Mouse (Mus musculus) intestine, embryonic 14.5 days (tissue): ENCODE measurements at regions not wholly inside any gene's neighbourhood (a gene's known extent, or its start where the extent isn't known, plus 50 kb on each side); places are given as distances from the start of the nearest gene placed in this dataset.

Experiments used
- ATAC-seq: fragments of 200-750 bp; cut with Nextera tagmentation; replicated peaks from 2 replicates; pipeline ENCODE4 v1.8.0; 2017; ENCODE audit warnings: low read depth, moderate number of reproducible peaks, moderate TSS enrichment, moderate library complexity; ENCODE audit not compliant: low FRiP score, low TSS enrichment
- DNase-seq: peaks from one replicate; pipeline ENCODE4 v3.0.0-alpha.2; 2018; ENCODE audit warnings: low spot score
- H3K27ac ChIP-seq: fragments of 300-500 bp; sonication (generic); 2 replicates; pipeline ENCODE4 v1.5.1; 2014; ENCODE audit warnings: low read depth, mild to moderate bottlenecking, control low read depth
- H3K27me3 ChIP-seq: fragments of 300-500 bp; sonication (generic); replicated peaks from 2 replicates; pipeline ENCODE4 v1.6.1; 2014; ENCODE audit warnings: low read length, control low read depth; ENCODE audit not compliant: control insufficient read depth, insufficient read depth
- H3K36me3 ChIP-seq: fragments of 300-500 bp; sonication (generic); 2 replicates; pipeline ENCODE4 v1.6.1; 2014; ENCODE audit warnings: low read length, control low read depth; ENCODE audit not compliant: control insufficient read depth, insufficient read depth
- H3K4me1 ChIP-seq: fragments of 300-500 bp; sonication (generic); replicated peaks from 2 replicates; pipeline ENCODE4 v1.6.1; 2014; ENCODE audit warnings: low read length, control low read depth, mixed read lengths; ENCODE audit not compliant: control insufficient read depth, insufficient read depth
- H3K4me2 ChIP-seq: fragments of 300-500 bp; sonication (generic); 2 replicates; pipeline ENCODE4 v1.6.1; 2014; ENCODE audit warnings: low read length
- H3K4me3 ChIP-seq: fragments of 300-500 bp; sonication (generic); 2 replicates; pipeline ENCODE4 v1.5.1; 2014; ENCODE audit warnings: low read depth, low read length, control low read depth, mixed read lengths
- H3K9ac ChIP-seq: fragments of 300-500 bp; sonication (generic); 2 replicates; pipeline ENCODE4 v1.6.1; 2014; ENCODE audit warnings: mild to moderate bottlenecking, low read length
- H3K9me3 ChIP-seq: fragments of 300-500 bp; sonication (generic); 2 replicates; pipeline ENCODE4 v1.6.1; 2016; ENCODE audit warnings: low read length, control low read depth; ENCODE audit not compliant: control insufficient read depth
- WGBS: fragments of 180-500 bp; shearing (Covaris S2); extraction: QIAGEN DNeasy Blood & Tissue Kit; methylation state at CpG from one replicate; pipeline ENCODE4 v1.1.7; 2014; 5-methylcytosine and 5-hydroxymethylcytosine counted together

DNA sequence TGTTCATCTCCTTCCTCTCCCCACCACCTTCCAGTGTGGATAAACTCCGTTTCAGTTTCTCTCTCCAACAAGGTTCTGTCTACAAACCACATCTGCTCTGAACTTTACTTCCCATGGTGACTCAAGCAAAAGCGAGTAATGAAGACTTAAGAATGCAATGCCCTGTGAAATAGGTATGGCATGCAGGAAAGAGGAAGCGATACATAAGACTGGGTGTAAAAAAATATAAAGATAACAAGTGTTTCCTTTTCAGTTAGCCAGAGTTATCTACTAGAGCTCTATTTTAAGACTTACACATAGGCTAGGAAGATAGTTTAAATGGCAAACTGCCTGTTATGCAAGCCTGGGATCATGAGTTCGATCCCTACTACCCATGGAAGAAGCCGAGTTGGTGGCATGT lies 65.3 kb upstream of the Gls start:
- DNase-seq (no peak), ATAC-seq (no peak)
- Histone ChIP-seq H3K4me1 (no peaks in the 10 kb centered on the region), H3K9ac (no peak overlapping the region), H3K36me3 (no peaks in the 10 kb centered on the region), H3K4me3 (no peak overlapping the region), H3K27me3 (no peaks in the 10 kb centered on the region), H3K4me2 (no peak overlapping the region), H3K9me3 (no peaks in the 10 kb centered on the region), H3K27ac (no peak overlapping the region)
- 86% methylated on average over 5 of the region's 5 CpGs for WGBS

DNA sequence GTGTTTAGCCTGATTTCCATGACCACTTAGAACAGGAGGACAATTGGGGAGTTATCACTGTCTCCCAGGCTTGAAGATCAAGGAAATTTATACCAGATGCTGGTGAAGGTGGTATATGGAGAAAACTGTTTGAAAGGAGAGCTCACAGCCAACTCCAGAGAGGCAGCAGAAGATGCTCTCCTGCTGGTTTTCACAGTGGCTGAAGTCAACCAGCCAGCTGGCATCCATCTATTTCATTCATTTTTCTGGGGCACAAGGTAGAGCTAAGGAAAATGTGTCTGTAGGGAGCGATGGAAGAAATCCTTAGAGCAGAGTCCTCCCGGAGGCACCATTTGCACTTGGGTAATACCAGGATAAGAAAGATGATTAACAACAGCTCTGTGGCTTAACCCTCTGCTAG lies 63.1 kb upstream of the Gls start:
- ATAC-seq (no peak), DNase-seq (no peak)
- Histone ChIP-seq H3K27me3 (no peaks in the 10 kb centered on the region), H3K4me1 (no peaks in the 10 kb centered on the region), H3K27ac (no peak overlapping the region), H3K36me3 (no peaks in the 10 kb centered on the region), H3K9me3 (no peaks in the 10 kb centered on the region), H3K4me2 (no peak overlapping the region), H3K4me3 (no peak overlapping the region), H3K9ac (no peak overlapping the region)
- WGBS, result 41% methylated on average over 2 of the region's 2 CpGs

DNA sequence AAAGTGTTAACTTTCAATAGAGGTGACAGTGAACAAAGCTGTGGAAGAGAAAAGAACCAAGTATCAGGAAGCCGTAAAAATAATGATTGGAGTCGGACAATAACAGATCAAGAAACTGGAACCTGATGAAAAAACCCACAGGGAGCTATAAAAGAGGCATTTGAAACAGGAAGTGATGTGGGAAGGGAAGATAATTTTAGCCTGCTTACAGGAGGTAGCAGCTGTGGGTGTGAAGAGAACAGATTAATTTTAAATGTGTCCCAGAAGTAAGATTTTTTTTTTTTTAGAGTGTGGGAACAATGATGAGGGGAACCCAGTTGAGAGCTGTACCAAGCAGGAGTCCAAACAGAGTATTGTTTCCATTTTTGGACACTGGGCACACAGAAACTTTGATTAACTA lies 61.5 kb upstream of the Gls start:
- 80% methylated on average over 2 of the region's 2 CpGs for WGBS
- Histone ChIP-seq H3K4me2 (no peak overlapping the region), H3K4me1 (no peaks in the 10 kb centered on the region), H3K9ac (no peak overlapping the region), H3K27ac (no peak overlapping the region), H3K4me3 (no peak overlapping the region), H3K9me3 (no peaks in the 10 kb centered on the region), H3K27me3 (no peaks in the 10 kb centered on the region), H3K36me3 (no peaks in the 10 kb centered on the region)
- ATAC-seq (no peak), DNase-seq (no peak)

DNA sequence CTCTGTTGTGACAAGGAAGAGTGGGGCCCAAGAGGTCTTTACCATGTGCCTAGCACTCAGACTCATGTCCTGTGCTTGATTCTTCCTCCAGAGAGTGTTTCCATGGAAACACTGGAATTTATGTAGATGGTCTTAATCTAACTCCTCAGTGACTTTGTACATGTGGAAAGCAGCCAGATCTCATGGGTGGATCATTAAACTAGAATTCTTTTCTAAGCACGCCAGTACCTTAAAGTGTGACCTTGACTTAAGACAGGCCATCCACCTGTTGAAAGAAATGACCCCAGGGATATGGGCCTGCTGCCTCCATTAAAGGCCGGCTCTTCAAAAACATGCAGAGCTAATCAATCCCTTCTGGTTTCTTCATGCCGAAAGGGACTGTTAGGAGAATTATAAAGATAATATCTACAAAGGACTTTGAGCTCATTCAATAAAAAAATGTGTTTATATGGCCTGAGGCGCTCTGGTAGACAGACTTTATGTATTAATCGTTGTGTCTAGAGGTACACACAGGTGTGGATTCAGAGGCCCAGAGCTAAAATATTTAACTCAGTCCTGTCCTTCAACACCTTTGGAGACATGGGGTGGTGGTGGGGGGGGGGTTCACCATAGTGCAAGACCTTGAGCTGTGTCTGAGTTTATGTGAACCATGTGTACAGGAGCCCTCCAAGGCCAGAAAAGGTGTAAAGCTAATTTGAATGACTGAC lies 60.5 kb upstream of the Gls start:
- DNase-seq (no peak), ATAC-seq (peak; percentile 87)
- 65% methylated on average over 5 of the region's 5 CpGs for WGBS
- no peaks in the 10 kb centered on the region for H3K4me1 ChIP-seq
- H3K4me3 ChIP-seq, result no peak overlapping the region
- H3K9ac ChIP-seq, result no peak overlapping the region
- 0 out of 2 replicates have a peak overlapping the region, but pooled peaks have one; percentile 27 for H3K27ac ChIP-seq
- no peaks in the 10 kb centered on the region for H3K9me3 ChIP-seq
- H3K36me3 ChIP-seq, result no peaks in the 10 kb centered on the region
- H3K27me3 ChIP-seq, result no peaks in the 10 kb centered on the region
- no peak overlapping the region for H3K4me2 ChIP-seq
